Mouse (Mus musculus): ENCODE results near the gene Sorbs1. TPM values are rescaled to one million over a fixed set of nuclear protein-coding genes. Genes with fewer than 3 reads are reported as not detected.
A peak's percentile ranks its signal among the peaks of the same experiment; 100 is the strongest.

Gene Sorbs1
- polyA plus RNA-seq, 1 experiment, result 2.2 TPM

GRCm38 (mm10) chr19:40515596-40515995, 2.0 kb upstream of the Sorbs1 start:
- Histone ChIP-seq H3K4me1 (ENCODE audit: control insufficient read depth, insufficient read depth, low read length) (no peaks in the 10 kb centered on the region; the same call in 1 of the 2 replicates), H3K27ac (ENCODE audit: insufficient read depth, low read depth, low read length) (no peak overlapping the region), H3K4me3 (ENCODE audit: insufficient read depth, low read length) (no peak overlapping the region)
- TF ChIP-seq CTCF (IDR thresholded peaks at IDR 0.05; ENCODE audit: low read depth, low read length) (no peak), POLR2A (IDR thresholded peaks at IDR 0.05; ENCODE audit: borderline replicate concordance, low read depth, low read length) (no peak)

- Histone ChIP-seq H3K4me1 (ENCODE audit: control insufficient read depth, insufficient read depth, low read length) (no peaks in the 10 kb centered on the region; the same call in 1 of the 2 replicates), H3K4me3 (ENCODE audit: insufficient read depth, low read length) (no peak overlapping the region), H3K27ac (ENCODE audit: insufficient read depth, low read depth, low read length) (no peak overlapping the region)
- no peak for TF ChIP-seq POLR2A (IDR thresholded peaks at IDR 0.05; ENCODE audit: borderline replicate concordance, low read depth, low read length)
These were observed 797 bp upstream of the Sorbs1 start for GRCm38 (mm10) chr19:40514376-40514775.

GRCm38 (mm10) chr19:40512500-40513421, 818 bp downstream of the Sorbs1 start:
- Histone ChIP-seq H3K4me1 (ENCODE audit: control insufficient read depth, insufficient read depth, low read length) (no peaks in the 10 kb centered on the region; the same call in 1 of the 2 replicates), H3K27ac (ENCODE audit: insufficient read depth, low read depth, low read length) (no peak overlapping the region), H3K4me3 (ENCODE audit: insufficient read depth, low read length) (peak overlapping the region; percentile 76)
- TF ChIP-seq POLR2A (IDR thresholded peaks at IDR 0.05; ENCODE audit: borderline replicate concordance, low read depth, low read length) (no peak), CTCF (IDR thresholded peaks at IDR 0.05; ENCODE audit: low read depth, low read length) (no peak)

GRCm38 (mm10) chr19:40511679-40512309, 1.8 kb downstream of the Sorbs1 start:
- no peak for TF ChIP-seq POLR2A (IDR thresholded peaks at IDR 0.05; ENCODE audit: borderline replicate concordance, low read depth, low read length)
- TF ChIP-seq CTCF (IDR thresholded peaks at IDR 0.05; ENCODE audit: low read depth, low read length), result no peak
- no peak overlapping the region for H3K4me3 ChIP-seq (ENCODE audit: insufficient read depth, low read length)
- no peak overlapping the region for H3K27ac ChIP-seq (ENCODE audit: insufficient read depth, low read depth, low read length)
- H3K4me1 ChIP-seq (ENCODE audit: control insufficient read depth, insufficient read depth, low read length), result no peaks in the 10 kb centered on the region; the same call in 1 of the 2 replicates

GRCm38 (mm10) chr19:40511100-40511439, 2.5 kb downstream of the Sorbs1 start:
- TF ChIP-seq CTCF (IDR thresholded peaks at IDR 0.05; ENCODE audit: low read depth, low read length) (no peak), POLR2A (IDR thresholded peaks at IDR 0.05; ENCODE audit: borderline replicate concordance, low read depth, low read length) (no peak)
- Histone ChIP-seq H3K4me3 (ENCODE audit: insufficient read depth, low read length) (no peak overlapping the region), H3K27ac (ENCODE audit: insufficient read depth, low read depth, low read length) (no peak overlapping the region), H3K4me1 (ENCODE audit: control insufficient read depth, insufficient read depth, low read length) (no peaks in the 10 kb centered on the region; the same call in 1 of the 2 replicates)

GRCm38 (mm10) chr19:40510387-40511099, 3.0 kb downstream of the Sorbs1 start:
- no peak overlapping the region for H3K4me3 ChIP-seq (ENCODE audit: insufficient read depth, low read length)
- no peak overlapping the region for H3K27ac ChIP-seq (ENCODE audit: insufficient read depth, low read depth, low read length)
- no peaks in the 10 kb centered on the region; the same call in 1 of the 2 replicates for H3K4me1 ChIP-seq (ENCODE audit: control insufficient read depth, insufficient read depth, low read length)
- TF ChIP-seq POLR2A (IDR thresholded peaks at IDR 0.05; ENCODE audit: borderline replicate concordance, low read depth, low read length) (no peak), CTCF (IDR thresholded peaks at IDR 0.05; ENCODE audit: low read depth, low read length) (no peak)

GRCm38 (mm10) chr19:40509274-40509673, 4.3 kb downstream of the Sorbs1 start:
- Histone ChIP-seq H3K27ac (ENCODE audit: insufficient read depth, low read depth, low read length) (no peak overlapping the region), H3K4me3 (ENCODE audit: insufficient read depth, low read length) (no peak overlapping the region)

GRCm38 (mm10) chr19:40508851-40509250, 4.7 kb downstream of the Sorbs1 start:
- TF ChIP-seq CTCF (IDR thresholded peaks at IDR 0.05; ENCODE audit: low read depth, low read length) (no peak), POLR2A (IDR thresholded peaks at IDR 0.05; ENCODE audit: borderline replicate concordance, low read depth, low read length) (no peak)
- Histone ChIP-seq H3K27ac (ENCODE audit: insufficient read depth, low read depth, low read length) (no peak overlapping the region), H3K4me3 (ENCODE audit: insufficient read depth, low read length) (no peak overlapping the region), H3K4me1 (ENCODE audit: control insufficient read depth, insufficient read depth, low read length) (no peaks in the 10 kb centered on the region; the same call in 1 of the 2 replicates)

More at GRCm38 (mm10) chr19:40509274-40509673, 4.3 kb downstream of the Sorbs1 start:
- TF ChIP-seq POLR2A (IDR thresholded peaks at IDR 0.05; ENCODE audit: borderline replicate concordance, low read depth, low read length), result no peak
- TF ChIP-seq CTCF (IDR thresholded peaks at IDR 0.05; ENCODE audit: low read depth, low read length), result no peak
- no peaks in the 10 kb centered on the region; the same call in 1 of the 2 replicates for H3K4me1 ChIP-seq (ENCODE audit: control insufficient read depth, insufficient read depth, low read length)

- no peaks in the 10 kb centered on the region for H3K4me1 ChIP-seq (ENCODE audit: control insufficient read depth, insufficient read depth, low read length)
- TF ChIP-seq CTCF (IDR thresholded peaks at IDR 0.05; ENCODE audit: low read depth, low read length) (no peak), POLR2A (IDR thresholded peaks at IDR 0.05; ENCODE audit: borderline replicate concordance, low read depth, low read length) (no peak)
- no peak overlapping the region for H3K27ac ChIP-seq (ENCODE audit: insufficient read depth, low read depth, low read length)
- no peak overlapping the region for H3K4me3 ChIP-seq (ENCODE audit: insufficient read depth, low read length)
These were observed 6.6 kb downstream of the Sorbs1 start for GRCm38 (mm10) chr19:40506965-40507364.

Data from bone marrow macrophage, adult 2 months (primary cell).